Mouse (Mus musculus): ENCODE results near the gene Ddit4.
"Not testable (repeated sequence)": the region's sequence is repeated elsewhere in the genome, so short reads cannot be mapped to it uniquely, and the experiment has no call there.

The Ddit4 gene

DNA sequence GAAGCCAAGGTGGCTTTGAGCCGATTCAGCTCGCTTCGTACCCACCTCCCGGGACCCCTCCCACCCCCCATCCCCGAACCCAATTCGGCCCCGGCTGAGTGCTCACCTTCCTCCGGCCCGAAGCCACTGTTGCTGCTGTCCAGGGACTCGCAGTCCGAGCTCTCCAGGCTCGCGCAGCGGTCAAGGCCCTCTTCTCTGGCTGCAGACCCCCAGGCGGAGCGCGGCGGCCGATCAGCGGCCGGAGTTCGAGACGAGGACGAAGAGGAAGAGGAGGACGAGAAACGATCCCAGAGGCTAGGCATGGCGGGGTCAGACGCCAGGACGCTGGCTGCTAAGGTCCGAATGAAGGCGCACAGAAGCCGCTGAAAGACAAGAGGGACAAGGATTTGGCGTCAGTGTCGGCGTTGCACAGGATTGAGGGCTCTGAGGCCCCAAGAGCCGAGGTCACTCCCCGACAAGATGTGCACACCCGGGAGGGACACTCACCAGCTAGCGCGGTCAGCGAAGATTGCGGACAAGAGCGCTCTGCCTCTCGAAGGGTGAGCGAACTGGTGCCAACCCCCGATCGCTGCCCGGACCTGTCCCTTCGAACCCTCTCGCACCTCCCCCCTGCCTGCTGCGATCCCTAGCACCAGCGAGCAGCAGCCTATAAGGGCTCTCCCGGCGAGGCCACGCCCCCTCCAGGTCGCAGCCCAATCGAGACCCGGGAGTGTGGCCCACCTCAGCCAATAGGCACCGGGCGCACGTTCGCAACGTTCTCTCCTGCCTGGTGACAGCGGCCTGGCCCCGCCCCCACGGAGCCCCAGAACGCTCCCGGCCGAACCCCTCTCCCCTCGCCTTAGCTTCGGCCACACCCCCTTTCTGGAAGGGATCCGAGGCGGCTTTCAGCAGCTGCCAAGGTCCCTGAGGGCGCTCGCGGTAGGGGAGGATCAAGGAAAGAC is at the start of gene Ddit4:
Gene Ddit4, minus strand, starts transcription at position 624 of the 941 bp plus-strand sequence.
- peak; percentile 97 for DNase-seq (ENCODE audit: low spot score)

DNA sequence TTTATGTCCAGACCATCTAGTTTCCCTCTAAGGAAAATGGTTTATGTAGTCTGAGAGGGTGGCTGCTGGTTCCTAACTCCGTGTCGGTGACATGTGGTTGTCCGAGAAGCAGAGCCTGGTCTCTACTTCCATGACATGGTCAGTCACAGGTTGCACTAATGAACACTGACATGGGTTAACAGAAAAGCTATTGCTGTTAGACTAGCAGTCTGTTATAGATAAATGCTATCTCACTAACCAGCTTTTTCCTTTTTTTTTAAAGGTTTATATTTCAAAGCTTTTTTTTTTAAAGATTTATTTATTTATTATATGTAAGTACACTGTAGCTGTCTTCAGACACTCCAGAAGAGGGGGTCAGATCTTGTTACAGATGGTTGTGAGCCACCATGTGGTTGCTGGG is 47.4 kb upstream of the Ddit4 start:
- DNase-seq (ENCODE audit: low spot score), result no peak

GRCm38 (mm10) chr10:59997591-59997990 is 46.0 kb upstream of the Ddit4 start:
- no peak for DNase-seq (ENCODE audit: low spot score)

DNA sequence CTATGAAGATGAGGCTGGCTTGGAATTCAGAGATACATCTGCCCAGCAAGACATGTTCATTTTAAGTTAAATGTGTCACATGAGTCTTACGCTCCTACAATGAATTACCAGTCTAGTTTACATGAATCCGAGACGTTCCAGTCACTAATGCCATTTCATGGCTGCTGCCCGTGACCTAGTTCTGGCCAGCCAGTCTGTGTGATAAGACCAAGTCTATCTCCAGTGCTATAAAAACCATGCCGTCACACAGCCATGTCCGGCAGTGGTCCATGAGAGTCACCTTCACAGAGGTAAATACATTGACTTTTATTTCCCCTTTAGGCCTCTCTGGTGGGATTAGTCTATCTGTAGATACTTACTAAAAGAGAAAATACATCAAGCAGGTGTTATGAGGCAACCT is 44.3 kb upstream of the Ddit4 start:
- no peak for DNase-seq (ENCODE audit: low spot score)

DNA sequence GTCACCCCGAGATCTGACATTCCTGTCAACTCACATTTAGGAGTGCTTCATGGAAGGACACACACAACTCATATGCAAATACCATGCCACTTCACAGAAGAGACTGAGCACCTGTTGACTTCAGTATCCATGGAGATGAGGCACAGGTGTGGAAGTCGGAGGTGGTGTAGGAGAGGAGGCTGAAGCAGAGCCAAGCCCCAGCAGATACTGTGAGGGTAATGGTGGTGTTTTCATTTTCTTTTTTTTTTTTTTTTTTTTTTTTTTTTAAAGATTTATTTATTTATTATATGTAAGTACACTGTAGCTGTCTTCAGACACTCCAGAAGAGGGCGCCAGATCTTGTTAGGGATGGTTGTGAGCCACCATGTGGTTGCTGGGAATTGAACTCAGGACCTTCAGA is 42.2 kb upstream of the Ddit4 start:
- not testable (repeated sequence) for DNase-seq (ENCODE audit: low spot score)

- DNase-seq (ENCODE audit: low spot score), result no peak
Measured at GRCm38 (mm10) chr10:59992024-59992423, 40.4 kb upstream of the Ddit4 start.

DNA sequence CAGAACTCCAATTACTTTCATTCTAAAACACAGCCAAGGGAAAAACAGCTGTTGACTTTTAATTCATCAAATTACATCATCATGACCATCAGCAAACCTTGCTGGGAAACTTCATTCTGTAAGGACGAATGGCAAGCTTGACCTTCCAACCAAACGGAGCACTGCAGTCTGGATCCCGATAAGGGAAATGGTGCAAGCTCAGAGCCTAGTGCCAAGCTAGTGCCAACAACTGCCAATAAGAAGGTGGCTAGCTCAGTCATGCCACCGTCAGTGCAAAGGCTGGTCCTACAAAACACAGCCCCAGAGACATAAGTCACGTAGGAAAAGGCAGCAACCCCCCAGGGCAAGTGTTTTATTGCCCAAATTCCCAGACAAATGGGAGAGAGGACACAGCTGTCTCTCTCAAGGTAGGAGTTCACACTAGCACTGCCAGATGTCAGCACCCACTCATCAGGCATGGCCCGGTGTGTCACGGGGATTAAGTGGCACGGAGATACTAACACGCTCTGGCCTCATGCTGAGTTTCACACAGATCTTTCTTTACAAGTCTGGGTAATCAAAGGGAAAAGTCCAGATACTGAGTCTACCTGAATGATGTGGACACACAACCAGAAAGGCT is 39.7 kb upstream of the Ddit4 start:
- no peak for DNase-seq (ENCODE audit: low spot score)

DNA sequence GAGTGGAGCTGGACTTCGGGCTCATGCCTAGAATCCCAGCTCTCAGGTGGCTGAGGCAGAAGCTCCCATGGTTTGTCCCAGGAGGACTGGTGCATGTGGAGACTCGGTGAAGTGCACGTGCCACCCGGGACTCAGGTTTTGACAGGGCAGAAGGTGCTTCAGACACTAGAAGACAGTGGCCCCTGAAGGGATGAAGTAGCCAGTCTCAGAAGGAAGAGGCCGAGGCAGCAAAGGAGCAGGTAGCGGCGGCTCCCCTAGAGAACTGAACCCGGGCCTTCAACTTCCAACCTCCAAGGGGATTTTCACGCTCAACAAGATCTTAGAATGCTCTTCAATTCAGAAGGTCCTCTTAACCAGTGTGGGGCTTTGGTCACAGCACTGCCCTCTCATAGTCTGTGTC is 38.8 kb upstream of the Ddit4 start:
- no peak for DNase-seq (ENCODE audit: low spot score)

- DNase-seq (ENCODE audit: low spot score), result no peak
Measured at GRCm38 (mm10) chr10:59988036-59988435, 36.4 kb upstream of the Ddit4 start.

GRCm38 (mm10) chr10:59982379-59982873 is 30.8 kb upstream of the Ddit4 start:
- no peak for DNase-seq (ENCODE audit: low spot score)

GRCm38 (mm10) chr10:59981792-59982191 is 30.2 kb upstream of the Ddit4 start:
- no peak for DNase-seq (ENCODE audit: low spot score)

GRCm38 (mm10) chr10:59981336-59981735 is 29.7 kb upstream of the Ddit4 start:
- DNase-seq (ENCODE audit: low spot score), result no peak

- DNase-seq (ENCODE audit: low spot score), result no peak
Measured at GRCm38 (mm10) chr10:59980815-59981244, 29.2 kb upstream of the Ddit4 start.

- DNase-seq (ENCODE audit: low spot score), result peak; percentile 46
Measured at GRCm38 (mm10) chr10:59978873-59979743, 27.5 kb upstream of the Ddit4 start.

DNA sequence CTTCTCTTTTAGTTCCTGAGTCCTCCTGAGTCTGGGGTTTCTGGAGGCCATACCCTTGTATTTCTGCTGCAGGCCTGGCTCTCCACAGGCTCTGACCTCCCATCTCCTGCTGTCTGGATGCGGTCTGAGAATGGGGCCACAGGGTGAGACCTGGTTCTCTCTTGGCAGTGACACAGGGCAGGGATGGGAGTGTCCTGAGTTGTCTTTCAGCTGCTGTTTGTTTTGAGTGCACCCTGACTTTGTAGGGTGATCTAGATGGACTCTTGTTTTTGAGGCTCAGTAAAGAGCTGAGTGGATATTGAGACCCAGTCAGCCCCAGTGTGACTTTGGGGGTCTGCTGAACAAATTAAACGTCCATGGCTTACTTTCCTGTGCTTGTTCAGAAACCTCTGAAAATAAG is 26.8 kb upstream of the Ddit4 start:
- no peak for DNase-seq (ENCODE audit: low spot score)

DNA sequence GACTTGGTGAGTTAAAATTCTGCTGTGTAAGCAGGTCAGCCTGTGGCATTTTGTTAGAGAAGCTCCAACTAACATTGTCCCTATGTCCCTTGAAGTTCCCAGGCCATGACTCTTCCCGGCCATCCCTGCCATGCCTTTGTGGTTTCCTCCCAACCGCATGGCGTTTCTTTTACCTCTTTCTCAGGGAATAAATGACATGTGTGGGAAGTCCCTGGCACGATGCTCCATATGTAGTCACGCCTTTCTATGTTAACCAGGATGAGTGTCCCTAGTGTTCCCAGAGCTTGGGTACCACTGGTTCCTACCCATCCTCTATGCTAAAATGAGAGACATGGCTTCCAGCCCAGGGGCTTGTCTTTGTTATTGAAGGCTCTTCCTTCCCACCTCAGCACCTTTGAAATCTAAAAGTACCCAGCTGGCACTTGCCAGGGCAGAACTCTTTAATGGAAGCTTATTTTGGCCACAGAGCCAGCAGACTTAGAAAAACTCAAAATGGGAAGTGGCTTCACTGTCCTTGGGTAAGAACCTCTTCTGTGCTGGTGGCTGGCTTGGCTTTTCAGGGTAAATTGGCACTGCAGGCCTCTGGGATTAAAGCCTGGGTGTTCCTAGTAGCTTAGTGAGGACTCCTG is 26.2 kb upstream of the Ddit4 start:
- DNase-seq (ENCODE audit: low spot score), result no peak

- no peak for DNase-seq (ENCODE audit: low spot score)
Measured at GRCm38 (mm10) chr10:59977141-59977540, 25.5 kb upstream of the Ddit4 start.

DNA sequence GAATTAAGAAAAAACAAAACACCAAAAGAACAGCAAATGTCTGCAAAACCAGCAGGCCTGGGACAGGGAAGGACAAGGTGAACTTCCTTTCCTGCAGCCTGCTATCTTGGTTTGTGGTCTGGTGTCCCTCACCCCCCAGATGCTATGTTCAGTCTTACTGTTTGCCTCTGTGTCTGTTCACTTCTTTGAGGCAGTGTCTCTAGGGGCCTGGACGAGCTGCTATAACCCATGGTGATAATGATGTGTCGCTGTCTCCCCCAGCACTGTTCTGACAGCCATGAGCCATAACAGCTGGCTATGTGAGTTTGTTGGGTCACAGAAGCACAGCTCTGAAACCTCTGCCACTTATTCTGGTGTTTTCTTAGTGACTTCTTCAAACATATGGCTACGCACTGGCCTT is 23.2 kb upstream of the Ddit4 start:
- DNase-seq (ENCODE audit: low spot score), result no peak

DNA sequence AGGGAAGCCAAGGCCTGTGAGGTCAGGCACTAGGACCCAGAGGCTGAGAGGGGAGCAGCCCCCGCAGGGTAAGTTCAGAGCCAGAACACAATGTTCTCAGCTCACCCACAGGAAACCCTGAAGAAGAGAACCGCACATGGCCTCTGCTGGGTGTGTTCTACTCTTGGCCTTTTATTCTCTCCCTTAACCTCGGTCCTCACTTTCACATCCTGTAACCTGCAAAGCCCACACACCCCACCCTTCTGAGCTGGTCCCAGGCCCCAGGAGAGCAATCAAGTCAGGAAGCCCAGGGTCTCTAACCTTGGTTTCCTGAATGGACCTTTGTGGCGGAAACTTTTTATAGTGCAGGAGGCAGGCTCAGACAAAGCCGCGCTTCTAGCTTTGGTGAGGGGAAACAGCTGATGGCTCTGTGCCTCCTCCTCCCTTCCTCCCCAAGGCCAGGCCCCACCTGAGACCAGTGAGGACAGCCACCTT is 22.6 kb upstream of the Ddit4 start:
- peak; percentile 32 for DNase-seq (ENCODE audit: low spot score)

DNA sequence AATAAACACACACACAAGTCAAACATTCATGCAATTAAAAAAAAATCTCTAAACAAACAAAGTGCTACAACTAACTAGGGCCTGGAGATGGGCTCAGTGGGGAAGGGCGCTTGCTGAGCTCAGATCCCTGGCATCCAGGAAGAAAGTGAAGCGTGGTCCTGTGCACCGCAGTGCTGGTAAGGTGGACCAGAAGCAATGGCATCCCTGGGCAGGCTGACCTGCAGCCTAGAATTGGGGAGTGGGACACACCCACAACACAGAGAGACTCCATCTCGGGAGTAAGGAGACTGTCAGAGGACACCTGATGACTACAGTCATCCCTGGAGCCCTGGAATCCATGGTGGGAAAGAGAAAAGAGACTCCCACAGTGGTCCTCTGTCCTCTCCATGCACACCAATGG is 21.8 kb upstream of the Ddit4 start:
- no peak for DNase-seq (ENCODE audit: low spot score)

- DNase-seq (ENCODE audit: low spot score), result no peak
Measured at GRCm38 (mm10) chr10:59972999-59973398, 21.4 kb upstream of the Ddit4 start.

- DNase-seq (ENCODE audit: low spot score), result no peak
Measured at GRCm38 (mm10) chr10:59972534-59972933, 20.9 kb upstream of the Ddit4 start.
